Mouse (Mus musculus) left cerebral cortex, adult 11 months (tissue): ENCODE data around the gene Olfr906.

ENCODE experiments used
- DNase-seq: peaks from one replicate; pipeline ENCODE4 v3.0.0; 2022; ENCODE audit warnings: low spot score

Gene Olfr906

GRCm38 (mm10) chr9:38486785-38487184 is at the start of gene Olfr906:
TSS of gene Olfr906 (plus strand) at chr9:38487085.
- DNase-seq = no peak

- DNase-seq = no peak
Measured at GRCm38 (mm10) chr9:38447352-38447751, 39.5 kb upstream of the Olfr906 start, which contains the start of gene Olfr902. TSS of gene Olfr902 (plus strand) at chr9:38447652.

GRCm38 (mm10) chr9:38462844-38463243 is 24.0 kb upstream of the Olfr906 start, which contains the start of gene Olfr904:
TSS of gene Olfr904 (plus strand) at chr9:38463144.
- DNase-seq = no peak

- DNase-seq = no peak
Measured at GRCm38 (mm10) chr9:38470807-38471206, 16.1 kb upstream of the Olfr906 start, which contains the start of gene Olfr905. TSS of gene Olfr905 (plus strand) at chr9:38471107.

GRCm38 (mm10) chr9:38495501-38495900 is 8.6 kb downstream of the Olfr906 start, which contains the start of gene Olfr907:
TSS of gene Olfr907 (plus strand) at chr9:38495801.
- DNase-seq = no peak

- DNase-seq = no peak
Measured at GRCm38 (mm10) chr9:38512353-38512752, 25.5 kb downstream of the Olfr906 start.

- no peak for DNase-seq
Measured at GRCm38 (mm10) chr9:38521280-38521679, 34.4 kb downstream of the Olfr906 start, which contains the start of gene Olfr911-ps1. TSS of gene Olfr911-ps1 (plus strand) at chr9:38521580.

- no peak for DNase-seq
Measured at GRCm38 (mm10) chr9:38537549-38537948, 50.7 kb downstream of the Olfr906 start, which contains the start of gene Olfr910. TSS of gene Olfr910 (plus strand) at chr9:38537849.
